Mouse (Mus musculus) spleen, postnatal 36 days (tissue): ENCODE measurements at regions not wholly inside any gene's neighbourhood (a gene's known extent, or its start where the extent isn't known, plus 50 kb on each side); places are given as distances from the start of the nearest gene placed in this dataset.
A peak's percentile ranks its signal among the peaks of the same experiment; 100 is the strongest.

ENCODE experiments used
- DNase-seq, 2 experiments: peaks; one replicate each; pipeline ENCODE4 v3.0.0; 2022; ENCODE audit warnings: low spot score in 2 of 2, mixed read lengths in 1 of 2

DNA sequence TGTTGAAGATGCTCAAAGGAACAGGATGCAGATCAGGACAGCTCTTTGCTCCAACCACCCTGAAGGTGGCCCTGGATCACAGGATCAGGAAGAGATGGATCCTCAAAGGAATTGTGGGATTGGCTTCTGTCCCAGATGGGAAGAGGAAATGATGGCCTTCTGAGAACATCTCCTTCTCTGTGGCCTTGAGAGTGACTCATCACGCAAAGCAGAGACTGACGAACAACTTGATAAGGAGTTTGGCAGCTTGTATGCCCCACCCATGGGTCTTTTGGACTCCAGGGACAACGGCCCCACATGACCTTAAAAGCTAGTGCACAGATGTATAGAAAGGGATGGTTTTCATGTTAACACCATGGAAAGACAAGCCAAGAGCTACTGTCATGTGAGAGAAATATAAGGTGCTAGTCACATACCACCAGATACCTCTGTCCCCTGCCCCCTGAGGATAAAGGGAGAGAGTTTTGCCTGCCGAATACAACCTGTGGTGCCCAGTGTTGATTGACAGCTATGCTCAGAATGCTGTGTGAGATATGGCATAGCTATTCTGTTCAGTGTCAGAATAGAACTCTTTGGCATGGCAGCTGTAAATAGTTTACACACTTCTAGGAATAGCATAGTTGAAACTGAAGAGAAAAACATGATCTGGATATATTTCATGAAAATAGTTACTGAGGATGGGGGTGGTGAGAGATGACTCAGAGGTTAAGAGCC, 109.2 kb upstream of the S1pr3 start:
- DNase-seq: no peak

DNA sequence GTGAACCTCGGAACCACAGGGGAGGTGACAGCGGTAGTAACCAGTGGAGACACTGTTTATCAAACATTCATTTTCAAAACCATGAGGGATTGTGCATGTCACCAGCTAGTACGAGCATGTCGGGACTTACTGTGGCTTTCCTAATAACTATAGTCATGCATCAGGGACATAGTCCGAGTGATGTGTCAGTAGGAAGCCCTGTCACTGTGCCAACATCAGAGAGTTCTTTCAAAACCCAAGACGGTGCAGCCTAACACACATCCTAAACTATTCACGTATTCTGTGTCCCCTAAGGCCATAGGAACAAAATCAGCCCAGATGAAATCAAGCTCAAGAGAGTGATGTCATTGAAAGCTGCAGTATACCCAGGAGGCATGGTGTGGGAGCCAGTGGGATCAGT, 107.0 kb upstream of the S1pr3 start:
- DNase-seq: no peak

DNA sequence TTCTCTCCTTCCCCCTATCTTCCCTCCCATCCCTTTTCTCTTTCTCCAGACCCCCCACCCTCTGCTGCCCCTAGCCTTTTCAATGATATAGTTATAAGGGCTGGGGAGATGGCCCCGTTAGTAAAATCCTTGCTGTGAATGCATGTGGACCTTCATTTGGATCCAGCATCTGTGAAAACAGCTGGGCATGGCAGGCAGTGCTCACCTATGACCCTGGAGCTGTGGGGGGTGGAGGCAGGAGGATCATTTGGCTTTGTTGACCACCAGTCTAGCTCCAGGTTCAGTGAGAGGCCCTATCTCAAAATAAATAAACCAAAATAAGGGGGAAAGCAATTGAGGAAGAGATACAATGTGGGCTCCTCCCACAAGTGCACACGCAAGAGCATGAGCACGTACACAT, 105.3 kb upstream of the S1pr3 start:
- DNase-seq: no peak

DNA sequence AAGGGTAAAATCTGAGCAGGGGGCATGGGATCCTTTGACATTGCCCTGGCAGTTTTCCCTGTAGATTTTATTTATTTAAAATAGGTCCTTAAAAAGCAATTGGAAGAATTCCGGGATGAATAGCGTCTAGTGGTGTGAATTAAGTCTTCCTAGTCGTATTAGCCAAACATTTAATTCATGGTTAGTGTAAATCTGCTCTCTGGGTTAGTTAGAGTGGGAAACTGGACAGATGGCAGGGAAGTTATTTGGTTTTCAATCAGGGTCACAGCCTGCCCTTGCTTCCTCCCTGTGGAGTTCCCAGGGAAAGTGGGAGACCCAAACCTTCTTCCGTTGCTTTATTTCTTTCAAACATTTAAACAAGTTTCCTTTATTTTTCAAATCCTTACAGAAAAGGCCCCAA, 103.8 kb upstream of the S1pr3 start:
- no peak for DNase-seq

DNA sequence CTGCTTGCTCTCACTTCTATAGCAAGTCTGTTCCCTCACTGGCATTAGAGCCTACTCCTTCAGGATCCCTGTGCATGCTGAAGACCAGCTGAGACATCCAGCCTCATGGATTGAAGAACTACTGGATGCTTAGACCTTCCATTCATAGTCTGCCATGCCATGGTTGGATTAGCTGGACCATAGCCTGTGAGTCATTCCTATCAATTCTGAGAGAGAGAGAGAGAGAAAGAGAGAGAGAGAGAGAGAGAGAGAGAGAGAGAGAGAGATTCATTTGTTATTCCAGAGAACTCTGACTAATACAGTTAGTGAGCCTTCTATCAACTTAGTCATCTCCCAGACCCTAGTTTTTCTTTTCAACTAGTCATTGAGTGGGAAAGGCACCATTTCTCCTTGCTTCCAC, 99.0 kb upstream of the S1pr3 start:
- DNase-seq: no peak

DNA sequence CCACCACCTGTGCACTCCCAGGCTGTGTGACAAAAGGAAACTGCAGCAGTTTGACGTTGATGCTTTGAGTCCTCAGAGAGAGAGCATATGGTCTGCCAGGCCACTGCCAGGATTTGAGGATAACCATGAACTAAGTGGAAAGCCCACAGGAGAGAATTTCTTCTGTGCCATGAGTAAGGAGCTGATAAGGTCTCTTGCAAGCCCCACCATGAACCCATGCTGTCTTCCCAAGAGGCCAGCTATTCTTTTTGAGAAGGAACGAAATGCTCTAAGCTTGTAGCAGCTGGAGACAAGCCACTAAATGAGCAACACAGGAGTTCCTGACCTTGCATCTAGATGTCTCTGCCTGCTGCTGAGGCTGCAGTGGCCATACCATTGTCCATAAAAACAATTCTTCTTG, 98.4 kb upstream of the S1pr3 start:
- no peak for DNase-seq

DNA sequence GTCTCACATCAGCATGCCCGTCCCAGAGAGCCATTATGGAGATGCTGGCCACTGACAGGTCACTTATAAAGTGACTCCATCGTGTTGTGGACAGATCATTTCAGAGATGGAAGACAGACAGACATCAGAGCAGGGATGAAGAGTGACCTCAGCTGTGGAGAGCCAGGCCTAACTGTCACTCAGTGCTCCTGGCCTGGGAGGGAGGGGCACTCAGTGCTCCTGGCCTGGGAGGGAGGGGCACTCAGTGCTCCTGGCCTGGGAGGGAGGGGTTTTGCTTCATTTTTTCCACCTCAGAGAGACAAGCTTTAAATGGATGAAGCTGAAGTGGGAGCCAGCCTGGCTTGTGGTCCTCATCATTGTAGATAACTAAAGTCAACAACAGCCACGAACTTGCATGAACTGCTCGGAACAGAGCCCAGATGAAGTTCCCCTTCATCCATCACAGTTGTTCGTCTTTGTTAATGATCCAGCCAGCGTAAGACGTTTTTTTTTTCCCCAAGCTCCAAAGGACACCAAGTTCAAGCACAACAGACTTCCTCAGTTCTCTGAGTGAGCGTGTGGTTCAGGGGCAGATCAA, 96.7 kb upstream of the S1pr3 start:
- DNase-seq: no peak

DNA sequence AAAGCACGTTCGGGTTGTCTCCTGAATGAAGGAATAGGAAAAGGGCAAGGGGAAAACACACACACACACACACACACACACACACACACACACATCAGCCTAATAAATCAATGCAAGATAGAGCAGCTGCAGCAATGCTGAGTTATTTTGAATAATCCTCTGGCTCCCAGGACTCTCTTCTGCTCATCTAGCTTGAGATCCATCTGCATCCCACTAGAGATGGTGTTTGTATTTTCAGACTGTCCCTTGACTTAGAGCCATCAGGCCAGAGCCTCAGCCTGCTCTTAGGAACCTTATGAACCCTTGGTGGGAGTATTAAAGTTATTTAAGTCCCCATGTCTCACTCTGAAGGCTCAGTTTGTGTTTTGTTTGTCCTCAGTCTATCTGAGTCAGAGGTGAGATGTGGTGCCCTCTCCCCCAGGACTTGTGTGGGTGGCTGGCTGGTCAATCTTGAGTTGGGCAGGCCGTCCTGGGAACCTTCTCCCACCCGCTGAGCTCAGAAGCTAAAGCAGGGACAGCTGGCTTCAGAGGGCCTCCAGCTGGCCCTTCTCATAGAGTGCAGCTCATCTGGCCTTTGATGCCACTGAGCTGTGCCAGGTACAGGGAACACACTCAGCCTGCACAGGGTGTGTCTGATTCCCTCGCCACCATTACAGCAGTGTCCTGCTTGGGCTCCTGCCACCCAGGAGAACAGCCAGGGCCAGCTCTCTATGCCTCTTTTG, 95.1 kb upstream of the S1pr3 start:
- no peak for DNase-seq

DNA sequence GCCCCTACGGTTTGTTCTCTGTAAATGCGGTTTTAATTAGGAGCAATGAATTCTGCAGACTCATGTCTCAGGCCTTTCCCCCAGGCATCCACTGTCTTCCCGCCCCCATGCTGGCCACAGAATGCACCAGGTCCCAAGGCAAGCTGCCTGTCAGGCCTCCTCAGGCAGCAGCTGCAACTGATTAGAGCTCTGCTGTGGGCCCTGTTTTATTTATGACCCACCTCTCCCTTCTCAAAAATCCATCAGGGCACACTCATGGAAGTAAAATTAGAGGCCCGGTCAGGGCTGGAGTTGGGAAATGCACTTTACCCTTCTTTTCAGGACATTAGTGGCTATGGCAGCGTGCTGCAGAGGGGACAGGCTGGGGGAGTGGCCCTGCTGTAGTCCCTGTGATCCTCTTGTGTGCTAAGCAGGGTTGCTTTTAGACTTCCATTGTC, 93.9 kb upstream of the S1pr3 start:
- no peak for DNase-seq

DNA sequence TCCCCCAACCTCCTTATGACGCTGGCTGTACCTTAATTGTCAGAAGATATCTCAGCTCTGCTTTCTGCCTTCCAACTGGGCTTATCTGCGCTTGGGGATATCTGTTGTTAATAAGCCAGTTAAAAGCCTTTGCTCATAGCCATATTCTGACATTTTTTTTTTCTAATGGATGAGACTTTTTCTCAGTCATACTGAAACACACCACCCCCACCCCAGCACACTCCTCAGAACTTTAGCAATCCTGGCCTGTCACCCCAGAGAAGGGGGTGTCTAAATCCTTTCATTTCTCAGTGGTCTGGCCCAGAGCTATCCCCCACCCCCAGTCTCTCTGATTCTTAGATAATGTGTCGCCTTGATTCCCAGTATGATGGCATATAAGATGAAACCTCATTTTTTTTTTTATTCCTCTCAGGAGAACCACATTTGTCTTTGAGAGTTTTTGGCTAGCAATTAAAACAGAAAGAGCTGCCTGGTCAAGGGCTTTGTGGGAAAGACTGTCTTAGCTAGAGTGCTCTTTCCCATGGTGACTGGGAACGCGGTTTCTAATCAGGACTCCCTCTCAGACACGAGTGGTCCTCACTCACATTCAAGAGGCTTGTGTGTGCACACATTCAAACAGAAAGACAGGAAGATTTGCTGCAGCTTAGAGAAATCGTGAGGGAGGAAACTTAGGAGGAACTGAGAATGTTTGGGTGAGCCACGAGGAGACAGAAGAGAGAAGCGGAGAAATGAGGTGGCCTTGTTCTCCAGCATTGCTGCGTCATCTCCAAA, 93.2 kb upstream of the S1pr3 start:
- DNase-seq: peak; percentile 54 to 62

DNA sequence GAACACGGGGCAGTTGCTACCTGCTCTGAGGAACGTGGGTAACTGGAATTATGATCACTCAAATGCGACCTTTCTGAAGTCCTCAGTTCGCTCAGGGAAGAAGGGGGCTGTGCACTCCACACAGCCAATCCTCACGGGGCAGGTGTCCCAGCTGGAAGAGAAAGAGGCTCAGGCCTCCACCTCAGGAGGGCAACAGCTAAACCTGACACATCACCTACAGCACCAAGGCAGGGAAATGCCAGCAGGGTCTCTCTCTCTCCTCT, 92.7 kb upstream of the S1pr3 start:
- no peak for DNase-seq

DNA sequence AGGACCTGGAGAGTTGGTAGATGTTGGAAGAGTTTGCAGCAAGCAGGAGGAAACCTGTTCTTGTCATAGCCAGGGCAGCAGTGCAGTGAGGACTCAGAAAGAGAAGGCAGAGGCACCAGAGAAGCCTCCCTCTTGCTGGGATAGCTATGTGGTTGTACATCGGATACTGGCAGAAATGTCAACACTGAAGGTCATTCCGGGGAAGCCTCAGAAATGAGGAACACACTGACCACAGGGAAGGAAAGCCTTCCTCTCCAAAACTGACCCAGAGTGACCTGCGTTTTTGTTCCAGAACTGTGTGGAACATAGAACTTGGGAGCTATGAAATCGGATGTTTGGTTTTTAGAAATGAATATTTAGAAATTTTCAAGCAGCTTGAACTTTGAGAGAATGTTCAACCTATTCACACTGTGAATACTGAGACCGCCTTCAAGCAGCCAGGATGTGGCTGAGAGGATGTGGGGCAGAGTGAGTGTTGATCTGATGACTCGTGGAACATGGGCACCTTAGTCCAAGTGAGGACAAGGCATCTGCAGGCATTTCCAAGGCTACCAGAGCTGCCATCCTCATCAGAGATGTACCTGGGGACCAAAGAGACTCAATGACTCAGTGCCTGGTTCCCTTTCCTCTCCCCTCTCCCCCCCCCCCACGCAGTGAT, 85.3 kb upstream of the S1pr3 start:
- peak in 1 of 2 experiments; percentile 14 for DNase-seq

DNA sequence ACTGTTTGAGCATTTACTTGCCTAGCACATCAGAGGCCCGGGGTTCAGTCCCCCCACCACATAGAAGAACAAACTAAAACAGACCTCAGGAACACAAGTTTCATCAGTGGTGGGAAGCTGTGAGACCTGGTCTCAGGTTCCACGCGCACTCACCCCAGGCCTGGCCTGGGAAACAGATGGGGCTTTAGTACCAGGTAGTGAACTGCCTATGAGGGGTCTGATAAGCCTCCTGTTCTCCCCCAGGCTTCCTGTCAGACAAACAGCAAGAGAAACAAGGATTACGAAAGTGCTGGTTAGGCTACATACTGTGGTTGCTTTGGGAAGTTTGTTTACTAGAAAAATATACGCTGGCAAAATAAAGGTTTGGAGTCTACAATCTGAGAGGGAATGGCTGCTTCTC, 83.7 kb upstream of the S1pr3 start:
- DNase-seq: no peak

DNA sequence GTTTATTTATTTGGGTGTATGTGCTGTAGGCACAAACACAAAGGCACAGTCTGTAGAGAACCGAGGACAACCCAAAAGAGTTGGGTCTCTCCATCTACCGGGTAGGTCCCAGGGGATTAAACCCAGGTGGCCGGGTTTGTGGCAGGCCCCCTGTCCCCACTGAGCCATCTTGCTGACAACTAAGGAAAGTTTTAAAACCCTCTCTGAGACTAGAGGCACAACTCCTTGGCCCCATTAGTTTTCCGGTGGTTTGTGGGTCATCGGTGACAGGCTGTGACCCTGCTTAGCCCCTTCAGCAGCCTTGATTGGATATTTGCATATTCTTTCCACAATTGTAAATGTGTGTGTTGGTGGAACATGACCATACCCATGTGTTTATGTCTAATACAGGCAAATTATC, 83.1 kb upstream of the S1pr3 start:
- DNase-seq: peak; percentile 40 to 42

DNA sequence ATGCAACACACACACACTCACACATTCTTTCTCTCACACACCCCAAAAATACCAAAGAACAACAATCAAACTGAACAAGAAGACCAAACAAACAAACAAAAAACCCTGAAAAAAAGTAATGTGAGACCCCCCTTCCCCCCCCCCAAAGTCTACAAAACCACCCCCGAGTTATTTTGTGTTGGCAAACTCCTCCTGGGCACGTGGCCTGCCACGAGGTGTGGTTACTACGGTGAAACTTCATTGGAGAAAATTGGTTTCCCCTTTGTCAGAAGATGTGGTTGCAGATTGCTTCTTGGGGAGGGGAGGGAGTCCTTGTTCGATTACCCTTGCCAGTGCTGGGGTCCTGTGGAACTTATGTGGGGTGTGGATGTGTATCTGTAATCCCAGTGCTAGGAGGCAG, 82.3 kb upstream of the S1pr3 start:
- DNase-seq: no peak

DNA sequence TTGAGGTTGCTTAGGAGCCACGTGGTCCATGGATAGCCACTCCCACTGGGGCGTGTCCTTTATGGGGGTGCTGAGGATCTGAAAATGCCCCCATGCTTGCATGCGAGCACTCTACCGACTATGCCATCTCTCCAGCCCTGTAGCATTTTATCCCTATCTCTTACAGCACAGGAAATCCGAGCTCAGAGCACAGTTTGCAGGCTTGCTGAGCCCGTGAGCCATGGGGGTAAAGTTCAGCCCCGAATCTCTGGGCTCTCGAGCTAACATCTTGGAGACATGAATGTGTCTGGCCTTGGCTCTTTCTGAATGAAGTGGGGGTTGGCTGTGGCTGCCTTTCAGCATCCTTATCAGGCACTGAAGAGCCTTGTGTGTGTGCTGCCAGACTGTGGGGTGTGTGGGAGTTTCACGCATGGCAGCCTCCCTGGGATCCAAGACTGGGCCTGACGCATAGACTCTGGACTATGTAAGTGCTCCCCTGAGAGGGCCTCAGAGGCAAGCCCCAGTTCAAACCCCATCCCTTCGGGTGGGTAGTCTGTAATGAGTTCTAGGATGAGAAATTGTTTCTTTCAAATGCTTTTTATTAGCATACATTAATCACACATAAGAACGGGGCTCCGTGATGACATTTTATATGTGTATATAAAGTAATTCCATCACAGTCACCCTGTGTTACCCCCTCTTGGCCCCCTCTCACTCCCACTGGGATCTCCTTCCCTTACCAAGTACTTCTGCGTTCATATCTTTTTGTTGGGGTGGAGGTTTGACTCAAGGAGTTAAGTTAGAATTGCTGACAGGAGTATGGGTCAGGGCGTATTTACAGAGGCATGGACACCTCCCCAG, 80.1 kb upstream of the S1pr3 start:
- DNase-seq: no peak

DNA sequence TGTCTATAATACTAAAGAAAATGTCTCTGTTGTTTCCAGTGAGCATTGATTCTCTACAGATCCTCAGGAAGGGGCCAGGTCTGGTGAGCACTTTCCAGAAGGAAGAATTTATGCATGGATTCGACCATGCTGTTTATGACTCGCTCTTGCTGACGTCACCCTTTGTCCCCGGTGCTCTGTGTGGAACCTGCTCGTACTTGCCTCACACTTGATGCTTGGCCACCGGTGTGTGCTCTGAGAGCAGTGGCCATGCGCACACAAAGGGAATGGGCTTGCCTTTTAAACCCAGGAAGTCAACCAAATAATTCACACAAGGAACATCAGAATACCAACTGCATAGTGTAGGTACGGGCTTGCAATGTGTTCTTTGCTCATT, 79.5 kb upstream of the S1pr3 start:
- no peak for DNase-seq

DNA sequence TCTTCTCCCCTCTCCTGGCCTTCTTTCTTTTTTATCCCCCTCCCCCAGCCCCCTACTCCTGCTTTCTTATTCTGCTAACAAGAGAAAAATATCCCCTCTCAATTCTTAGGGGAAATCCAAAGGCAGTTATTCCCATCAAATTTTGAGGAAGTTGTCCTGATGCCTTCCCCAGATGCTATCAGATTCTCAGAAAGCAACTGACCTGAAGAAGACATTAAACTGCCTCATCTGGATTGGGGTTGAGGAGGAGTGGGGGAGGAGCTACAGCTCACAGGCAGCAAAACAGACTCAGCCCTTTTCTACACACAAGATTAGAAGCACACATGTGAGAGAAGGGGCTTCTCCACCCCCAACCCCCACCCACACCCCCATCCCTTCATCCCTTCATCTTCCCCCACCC, 78.7 kb upstream of the S1pr3 start:
- no peak for DNase-seq

DNA sequence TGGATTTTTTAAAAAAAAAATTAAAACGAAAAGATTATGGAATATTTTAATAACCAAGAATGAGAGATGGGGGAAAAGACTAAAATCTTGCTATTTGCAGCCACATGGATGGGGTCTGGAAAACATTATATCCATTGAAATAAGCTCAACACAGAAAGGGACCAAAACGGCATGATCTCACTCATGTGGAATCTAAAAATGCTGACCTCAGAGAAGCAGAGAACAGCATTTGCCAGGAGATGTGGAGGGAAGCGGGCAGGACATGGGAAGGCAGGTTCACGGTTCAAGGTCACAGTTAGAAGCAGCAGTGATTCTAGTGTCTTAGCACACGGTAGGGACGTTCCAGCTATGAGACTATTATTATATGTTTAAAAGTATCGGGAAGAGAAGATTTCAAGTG, 76.2 kb upstream of the S1pr3 start:
- DNase-seq: no peak

DNA sequence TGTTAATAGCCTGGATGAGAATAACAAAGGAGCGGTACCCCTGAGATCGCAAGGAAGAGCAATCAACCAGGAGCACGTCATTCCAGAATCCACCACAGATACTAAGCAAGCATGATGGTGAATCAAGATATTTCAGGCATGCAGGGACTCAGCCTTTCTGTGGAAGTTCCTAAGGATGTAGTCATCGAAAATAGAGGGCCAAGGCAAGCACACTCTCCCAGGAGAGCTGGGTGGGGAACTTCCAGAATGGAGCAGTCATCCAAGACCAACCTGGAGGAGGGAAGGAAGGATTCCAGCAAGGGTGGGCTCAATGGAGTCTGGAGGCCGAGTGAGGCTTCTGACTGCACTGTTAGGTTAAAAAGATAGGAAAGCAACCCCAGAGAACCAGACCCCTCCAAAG, 75.0 kb upstream of the S1pr3 start:
- DNase-seq: no peak

DNA sequence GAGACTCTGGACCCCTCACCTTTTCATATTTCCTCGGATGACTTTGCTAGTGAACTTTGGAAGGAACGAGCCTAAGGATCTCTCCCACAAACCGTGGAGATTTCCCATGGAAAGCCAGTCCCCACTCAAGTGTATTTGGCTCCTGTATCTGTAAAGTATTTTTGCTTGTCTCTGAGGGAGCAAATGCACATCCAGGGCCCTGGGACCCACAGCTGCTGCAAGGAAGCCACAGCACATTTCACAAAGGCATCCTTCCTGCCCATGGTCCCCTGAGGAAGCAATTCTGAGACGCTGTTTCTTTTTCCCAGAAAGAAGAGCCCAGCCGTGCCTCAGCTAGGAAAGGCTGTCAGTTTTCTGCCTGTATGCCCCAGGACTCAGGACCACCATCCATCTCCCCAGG, 71.7 kb upstream of the S1pr3 start:
- no peak for DNase-seq
